Mouse (Mus musculus) ES-Bruce4 (cell line): ENCODE data around the gene Cadm2. TPM values are rescaled to one million over a fixed set of nuclear protein-coding genes. Genes with fewer than 3 reads are reported as not detected.

ENCODE experiments used
- H3K27ac ChIP-seq: 2 replicates; pipeline ENCODE4 v1.5.1; 2012; ENCODE audit warnings: low read length, inconsistent platforms; ENCODE audit not compliant: insufficient read depth
- H3K27me3 ChIP-seq: 2 replicates; pipeline ENCODE4 v1.6.1; 2012; ENCODE audit warnings: mild to moderate bottlenecking, low read length, inconsistent platforms; ENCODE audit not compliant: control insufficient read depth, poor library complexity, insufficient read depth, severe bottlenecking
- H3K36me3 ChIP-seq: 2 replicates; pipeline ENCODE4 v1.6.1; 2012; ENCODE audit warnings: inconsistent platforms, mild to moderate bottlenecking, low read length, moderate library complexity; ENCODE audit not compliant: control insufficient read depth, poor library complexity, insufficient read depth, severe bottlenecking
- H3K4me1 ChIP-seq: one replicate; pipeline ENCODE4 v1.8.1; 2011; ENCODE audit warnings: low read length; ENCODE audit not compliant: control insufficient read depth, insufficient read depth
- H3K4me3 ChIP-seq: 2 replicates; pipeline ENCODE4 v1.5.1; 2011; ENCODE audit warnings: low read depth, mild to moderate bottlenecking, low read length
- H3K9ac ChIP-seq: 2 replicates; pipeline ENCODE4 v1.6.1; 2012; ENCODE audit warnings: low read depth, mild to moderate bottlenecking, inconsistent platforms; ENCODE audit not compliant: poor library complexity, severe bottlenecking
- H3K9me3 ChIP-seq: replicated peaks from 2 replicates; pipeline ENCODE4 v1.6.1; 2012; ENCODE audit warnings: mild to moderate bottlenecking, low read length, inconsistent platforms; ENCODE audit not compliant: control insufficient read depth, poor library complexity, insufficient read depth, severe bottlenecking
- CTCF ChIP-seq: IDR thresholded peaks from one replicate; pipeline ENCODE4 v1.8.1; 2011; ENCODE audit warnings: low read depth, low read length
- EP300 ChIP-seq: IDR thresholded peaks from 2 replicates; pipeline ENCODE4 v1.6.1; 2011; ENCODE audit warnings: low read depth, low read length; ENCODE audit not compliant: insufficient read depth
- POLR2A ChIP-seq: IDR thresholded peaks from one replicate; pipeline ENCODE4 v1.8.1; 2011; ENCODE audit warnings: low read length; ENCODE audit not compliant: insufficient read depth
- polyA plus RNA-seq: library from polyadenylated mRNA; stranded (reverse); fragments of >200 nt; gene quantifications from 2 replicates; pipeline ENCODE4 v1.2.4, GENCODE M21; 2011; ENCODE audit warnings: low read depth; ENCODE audit not compliant: missing spikeins, insufficient read depth, insufficient read length

Gene Cadm2
- polyA plus RNA-seq, 1 experiment: 1.6 TPM

DNA sequence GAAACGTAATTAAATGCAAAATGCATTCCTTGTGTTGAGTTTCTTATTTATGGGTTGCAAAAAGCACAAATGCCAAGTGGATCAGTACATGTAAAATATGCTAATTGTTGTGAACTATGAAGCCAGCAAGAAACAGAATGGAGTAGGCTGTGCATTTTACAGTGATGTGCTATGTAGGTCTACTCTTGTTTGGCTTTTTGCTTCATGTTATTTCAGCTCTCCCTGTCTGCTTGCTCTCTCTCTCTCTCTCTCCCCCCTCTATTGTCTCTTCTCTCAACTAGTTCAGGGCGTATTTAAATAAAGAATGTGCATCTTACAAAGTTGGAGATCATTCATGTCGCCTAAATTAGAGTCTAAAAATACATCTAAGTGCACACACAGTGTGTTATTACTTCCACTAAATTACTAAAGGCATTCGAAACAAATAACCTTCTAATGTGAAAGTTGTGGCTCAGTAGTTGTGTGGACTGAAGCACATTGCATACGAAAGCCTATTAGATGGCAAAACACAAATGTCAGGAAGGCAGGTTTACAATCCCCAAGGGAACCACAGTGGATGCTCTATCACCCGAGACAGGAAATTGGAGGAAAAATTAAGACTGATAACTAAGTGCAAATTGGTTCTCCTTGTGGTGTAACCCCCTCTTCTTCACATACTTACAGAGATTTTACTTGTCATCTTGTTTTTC, 729.0 kb downstream of the Cadm2 start:
- TF ChIP-seq POLR2A (no peak), EP300 (no peak), CTCF (no peak)
- no peak overlapping the region for H3K4me3 ChIP-seq

GRCm38 (mm10) chr16:66889907-66890306, 730.8 kb downstream of the Cadm2 start:
- Histone ChIP-seq H3K4me1 (no peaks in the 10 kb centered on the region), H3K9me3 (no peaks in the 10 kb centered on the region), H3K27ac (no peak overlapping the region), H3K36me3 (no peaks in the 10 kb centered on the region), H3K27me3 (no peaks in the 10 kb centered on the region), H3K9ac (no peak overlapping the region), H3K4me3 (no peak overlapping the region)
- TF ChIP-seq CTCF: no peak
- no peak for TF ChIP-seq POLR2A
- TF ChIP-seq EP300: no peak

More for the DNA sequence above, 729.0 kb downstream of the Cadm2 start:
- Histone ChIP-seq H3K9me3 (no peaks in the 10 kb centered on the region), H3K27me3 (no peaks in the 10 kb centered on the region), H3K27ac (no peak overlapping the region), H3K4me1 (no peaks in the 10 kb centered on the region), H3K9ac (no peak overlapping the region), H3K36me3 (no peaks in the 10 kb centered on the region)

GRCm38 (mm10) chr16:66882597-66882996, 738.1 kb downstream of the Cadm2 start:
- Histone ChIP-seq H3K27ac (no peak overlapping the region), H3K4me3 (no peak overlapping the region), H3K36me3 (no peaks in the 10 kb centered on the region), H3K27me3 (no peaks in the 10 kb centered on the region), H3K9me3 (no peaks in the 10 kb centered on the region), H3K4me1 (no peaks in the 10 kb centered on the region), H3K9ac (no peak overlapping the region)
- TF ChIP-seq POLR2A (no peak), CTCF (no peak), EP300 (no peak)

DNA sequence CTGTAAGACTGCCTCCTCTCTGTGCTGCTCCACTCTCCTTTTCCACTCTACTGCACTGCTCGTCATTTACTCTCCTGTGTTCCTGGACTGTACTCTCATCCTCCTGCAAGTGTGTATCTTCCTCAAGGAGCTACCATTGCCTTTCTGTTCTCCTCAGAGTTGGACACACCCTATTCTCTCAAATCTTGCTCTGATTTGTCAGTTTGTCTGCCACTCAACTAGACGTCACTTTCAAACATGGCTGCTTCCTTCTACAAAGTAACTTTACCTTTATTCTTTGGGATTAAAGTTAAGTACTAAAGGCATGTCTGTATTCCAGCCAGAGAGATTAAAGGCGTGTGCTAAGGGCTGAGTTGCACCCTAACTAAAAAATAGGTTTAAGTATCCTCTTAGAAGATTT, 749.5 kb downstream of the Cadm2 start:
- H3K9me3 ChIP-seq: no peaks in the 10 kb centered on the region
- H3K9ac ChIP-seq: no peak overlapping the region
- H3K27ac ChIP-seq: no peak overlapping the region
- H3K4me1 ChIP-seq: no peaks in the 10 kb centered on the region
- no peaks in the 10 kb centered on the region for H3K36me3 ChIP-seq
- H3K4me3 ChIP-seq: no peak overlapping the region
- H3K27me3 ChIP-seq: no peaks in the 10 kb centered on the region
- no peak for TF ChIP-seq EP300
- TF ChIP-seq CTCF: no peak
- TF ChIP-seq POLR2A: no peak

GRCm38 (mm10) chr16:66851047-66851446, 769.7 kb downstream of the Cadm2 start:
- Histone ChIP-seq H3K9me3 (no peaks in the 10 kb centered on the region), H3K4me1 (no peaks in the 10 kb centered on the region), H3K9ac (no peak overlapping the region), H3K36me3 (no peaks in the 10 kb centered on the region), H3K4me3 (no peak overlapping the region), H3K27me3 (no peaks in the 10 kb centered on the region), H3K27ac (no peak overlapping the region)
- no peak for TF ChIP-seq POLR2A
- TF ChIP-seq CTCF: no peak
- TF ChIP-seq EP300: no peak

GRCm38 (mm10) chr16:66824866-66825265, 795.8 kb downstream of the Cadm2 start:
- H3K4me1 ChIP-seq: no peaks in the 10 kb centered on the region
- no peak overlapping the region for H3K9ac ChIP-seq
- no peaks in the 10 kb centered on the region for H3K9me3 ChIP-seq
- no peak overlapping the region for H3K4me3 ChIP-seq
- H3K36me3 ChIP-seq: no peaks in the 10 kb centered on the region
- H3K27ac ChIP-seq: no peak overlapping the region
- H3K27me3 ChIP-seq: no peaks in the 10 kb centered on the region
- TF ChIP-seq EP300 (no peak), POLR2A (no peak), CTCF (no peak)
